Mouse (Mus musculus): ENCODE results near the gene Gsk3a.
A peak's percentile ranks its signal among the peaks of the same experiment; 100 is the strongest.

GRCm38 (mm10) chr7:25219756-25220456, 17.7 kb downstream of the Gsk3a start:
- TF ChIP-seq POLR2A (IDR thresholded peaks at IDR 0.05; ENCODE audit: control insufficient read depth, low read depth, low read length) (peak; percentile 71; the same call in 1 of the 2 replicates), CTCF (IDR thresholded peaks at IDR 0.05; ENCODE audit: control insufficient read depth, insufficient read depth, insufficient replicate concordance, low read depth, low read length) (no peak)
